Mouse (Mus musculus): ENCODE measurements around the gene Zbtb20.

The Zbtb20 gene

GRCm38 (mm10) chr16:43510516-43510915, 634.8 kb downstream of the Zbtb20 start:
- no peak for DNase-seq (ENCODE audit: low spot score in 2 of 2)

- DNase-seq (ENCODE audit: low spot score in 2 of 2) = no peak
These were observed 635.9 kb downstream of the Zbtb20 start for GRCm38 (mm10) chr16:43511531-43511930.

- DNase-seq (ENCODE audit: low spot score in 2 of 2) = no peak
These were observed 638.3 kb downstream of the Zbtb20 start for GRCm38 (mm10) chr16:43513933-43514332.

- no peak for DNase-seq (ENCODE audit: low spot score in 2 of 2)
These were observed 639.9 kb downstream of the Zbtb20 start for GRCm38 (mm10) chr16:43515538-43515937.

GRCm38 (mm10) chr16:43520274-43520673, 644.6 kb downstream of the Zbtb20 start:
- DNase-seq (ENCODE audit: low spot score in 2 of 2) = no peak

GRCm38 (mm10) chr16:43522482-43522881, 646.8 kb downstream of the Zbtb20 start:
- no peak for DNase-seq (ENCODE audit: low spot score in 2 of 2)

- no peak for DNase-seq (ENCODE audit: low spot score in 2 of 2)
These were observed 648.5 kb downstream of the Zbtb20 start for GRCm38 (mm10) chr16:43524179-43524578.

- DNase-seq (ENCODE audit: low spot score in 2 of 2) = no peak
These were observed 649.9 kb downstream of the Zbtb20 start for GRCm38 (mm10) chr16:43525624-43526023.

- no peak for DNase-seq (ENCODE audit: low spot score in 2 of 2)
These were observed 652.6 kb downstream of the Zbtb20 start for GRCm38 (mm10) chr16:43528300-43528699.

GRCm38 (mm10) chr16:43531328-43531727, 655.6 kb downstream of the Zbtb20 start:
- no peak for DNase-seq (ENCODE audit: low spot score in 2 of 2)

- DNase-seq (ENCODE audit: low spot score in 2 of 2) = no peak
These were observed 658.4 kb downstream of the Zbtb20 start for GRCm38 (mm10) chr16:43534103-43534502.

GRCm38 (mm10) chr16:43535912-43536311, 660.2 kb downstream of the Zbtb20 start:
- no peak for DNase-seq (ENCODE audit: low spot score in 2 of 2)

- DNase-seq (ENCODE audit: low spot score in 2 of 2) = no peak
These were observed 661.5 kb downstream of the Zbtb20 start for GRCm38 (mm10) chr16:43537163-43537562.

- DNase-seq (ENCODE audit: low spot score in 2 of 2) = no peak
These were observed 664.0 kb downstream of the Zbtb20 start for GRCm38 (mm10) chr16:43539659-43540096.

GRCm38 (mm10) chr16:43540108-43540507, 664.4 kb downstream of the Zbtb20 start:
- no peak for DNase-seq (ENCODE audit: low spot score in 2 of 2)

GRCm38 (mm10) chr16:43540546-43541167, 665.0 kb downstream of the Zbtb20 start:
- DNase-seq (ENCODE audit: low spot score in 2 of 2) = no peak

GRCm38 (mm10) chr16:43545261-43545660, 669.6 kb downstream of the Zbtb20 start:
- DNase-seq (ENCODE audit: low spot score in 2 of 2) = no peak

GRCm38 (mm10) chr16:43547323-43548180, 671.9 kb downstream of the Zbtb20 start:
- DNase-seq (ENCODE audit: low spot score in 2 of 2) = no peak

GRCm38 (mm10) chr16:43548774-43549173, 673.1 kb downstream of the Zbtb20 start:
- no peak for DNase-seq (ENCODE audit: low spot score in 2 of 2)

- no peak for DNase-seq (ENCODE audit: low spot score in 2 of 2)
These were observed 673.9 kb downstream of the Zbtb20 start for GRCm38 (mm10) chr16:43549425-43550089.

- no peak for DNase-seq (ENCODE audit: low spot score in 2 of 2)
These were observed 676.8 kb downstream of the Zbtb20 start for GRCm38 (mm10) chr16:43552443-43552842.

- no peak for DNase-seq (ENCODE audit: low spot score in 2 of 2)
These were observed 681.7 kb downstream of the Zbtb20 start for GRCm38 (mm10) chr16:43557385-43557784.

- no peak for DNase-seq (ENCODE audit: low spot score in 2 of 2)
These were observed 685.6 kb downstream of the Zbtb20 start for GRCm38 (mm10) chr16:43561330-43561729.
